Mouse (Mus musculus): Measurements from ENCODE around the gene Zfp995. TPM values are rescaled to one million over a fixed set of nuclear protein-coding genes. Genes with fewer than 3 reads are reported as not detected.
"Not testable (repeated sequence)": the region's sequence is repeated elsewhere in the genome, so short reads cannot be mapped to it uniquely, and the experiment has no call there.

The Zfp995 gene
- polyA plus RNA-seq (2015; fragmentation: Nextera tagmentation; extraction: Ambion mirVana), result 8.0 and 9.6 TPM in 2 replicates

GRCm38 (mm10) chr17:21909456-21910052 lies at the start of gene Zfp995:
Gene Zfp995, minus strand, starts transcription at chr17:21909926.
- H3K36me3 ChIP-seq (ENCODE audit: insufficient read depth, low read length); H3K9me3 ChIP-seq (replicated peaks; ENCODE audit: low read length); H3K27me3 ChIP-seq (ENCODE audit: insufficient read depth, low read length); H3K4me1 ChIP-seq (replicated peaks; ENCODE audit: insufficient read depth, low read length): not testable (repeated sequence)
- Histone ChIP-seq H3K27ac (peak within 1 kb of the TSS; percentile 50; the same call in 1 of the 2 replicates), H3K4me3 (replicated peaks; ENCODE audit: low read depth, low read length) (peak within 1 kb of the TSS; percentile 61), H3K4me2 (ENCODE audit: low read length) (peak within 1 kb of the TSS; percentile 68), H3K9ac (ENCODE audit: low read depth, low read length) (peak within 1 kb of the TSS; percentile 72)
- ATAC-seq (replicated peaks; ENCODE audit: low FRiP score, low read depth) (peak; percentile 99), DNase-seq (ENCODE audit: low spot score) (peak; percentile 82)
- peak; percentile 11; the same call in 1 of the 2 replicates for TF ChIP-seq CTCF (IDR thresholded peaks at IDR 0.05; ENCODE audit: low read depth)
- WGBS, result 1% methylated on average over 24 of the region's 24 CpGs

DNA sequence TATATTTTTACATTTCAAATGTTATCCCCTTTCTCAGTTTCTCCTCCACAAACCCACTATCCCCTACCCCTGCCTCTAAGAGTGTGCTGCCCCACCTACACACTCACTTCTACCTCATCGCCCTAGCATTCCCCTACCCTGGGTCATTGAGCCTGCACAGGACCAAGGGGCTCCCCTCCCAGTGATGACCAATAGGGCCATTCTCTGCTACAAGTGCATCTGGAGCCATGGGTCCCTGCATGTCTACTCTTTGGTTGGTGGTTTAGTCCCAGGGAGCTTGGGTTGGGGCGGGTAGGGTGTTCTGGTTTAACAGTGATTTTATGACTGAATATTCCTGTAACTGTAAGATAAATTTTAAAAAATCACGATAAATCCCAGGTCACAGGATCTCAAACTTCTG lies 687 bp downstream of the Zfp995 start:
- 12% methylated on average over 3 of the region's 3 CpGs for WGBS
- Histone ChIP-seq H3K4me3 (replicated peaks; ENCODE audit: low read depth, low read length) (peak overlapping the region; percentile 61), H3K9me3 (replicated peaks; ENCODE audit: low read length) (no peaks in the 10 kb centered on the region), H3K36me3 (ENCODE audit: insufficient read depth, low read length) (no peaks in the 10 kb centered on the region), H3K4me2 (ENCODE audit: low read length) (peak overlapping the region; percentile 68), H3K4me1 (replicated peaks; ENCODE audit: insufficient read depth, low read length) (no peaks in the 10 kb centered on the region), H3K9ac (ENCODE audit: low read depth, low read length) (peak overlapping the region; percentile 72), H3K27me3 (ENCODE audit: insufficient read depth, low read length) (no peaks in the 10 kb centered on the region), H3K27ac (peak overlapping the region; percentile 50; the same call in 1 of the 2 replicates)
- TF ChIP-seq CTCF (IDR thresholded peaks at IDR 0.05; ENCODE audit: low read depth), result no peak
- ATAC-seq (replicated peaks; ENCODE audit: low FRiP score, low read depth), result peak; percentile 68
- peak; percentile 3 for DNase-seq (ENCODE audit: low spot score)

DNA sequence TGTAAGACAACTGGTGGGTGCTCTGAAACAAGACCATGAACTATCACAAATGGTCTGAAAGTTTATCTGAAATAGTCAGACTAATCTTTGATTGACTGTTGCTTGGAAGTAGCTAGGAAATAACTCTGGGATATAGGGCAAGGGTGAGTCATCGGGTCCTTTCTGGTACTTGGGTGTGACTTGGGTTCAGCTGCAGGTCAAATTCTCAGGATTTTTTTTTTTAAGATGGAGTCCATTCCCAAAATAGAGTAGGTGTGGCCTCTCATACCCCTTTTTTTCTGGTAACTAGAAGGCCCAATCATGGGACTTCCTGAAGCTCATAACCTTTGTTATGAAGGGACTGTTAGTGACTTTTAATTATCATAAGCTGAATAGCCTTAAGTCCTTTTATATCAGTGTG lies 38.5 kb downstream of the Zfp995 start:
- 82% methylated on average over 1 of the region's 1 CpGs for WGBS
- TF ChIP-seq CTCF (IDR thresholded peaks at IDR 0.05; ENCODE audit: low read depth), result no peak

GRCm38 (mm10) chr17:21846322-21846582 lies 63.5 kb downstream of the Zfp995 start:
- H3K36me3 ChIP-seq (ENCODE audit: insufficient read depth, low read length); H3K4me1 ChIP-seq (replicated peaks; ENCODE audit: insufficient read depth, low read length); H3K4me3 ChIP-seq (replicated peaks; ENCODE audit: low read depth, low read length); H3K9ac ChIP-seq (ENCODE audit: low read depth, low read length); DNase-seq (ENCODE audit: low spot score); H3K9me3 ChIP-seq (replicated peaks; ENCODE audit: low read length); H3K4me2 ChIP-seq (ENCODE audit: low read length); H3K27ac ChIP-seq; H3K27me3 ChIP-seq (ENCODE audit: insufficient read depth, low read length): not testable (repeated sequence)
- peak; percentile 17 for ATAC-seq (replicated peaks; ENCODE audit: low FRiP score, low read depth)
- 92% methylated on average over 8 of the region's 8 CpGs for WGBS

More for the DNA sequence above, 38.5 kb downstream of the Zfp995 start:
- DNase-seq (ENCODE audit: low spot score) (no peak), ATAC-seq (replicated peaks; ENCODE audit: low FRiP score, low read depth) (no peak)
- Histone ChIP-seq H3K4me1 (replicated peaks; ENCODE audit: insufficient read depth, low read length) (no peaks in the 10 kb centered on the region), H3K4me3 (replicated peaks; ENCODE audit: low read depth, low read length) (no peak overlapping the region), H3K9me3 (replicated peaks; ENCODE audit: low read length) (no peaks in the 10 kb centered on the region), H3K27ac (no peak overlapping the region), H3K36me3 (ENCODE audit: insufficient read depth, low read length) (no peaks in the 10 kb centered on the region), H3K9ac (ENCODE audit: low read depth, low read length) (no peak overlapping the region), H3K4me2 (ENCODE audit: low read length) (no peak overlapping the region), H3K27me3 (ENCODE audit: insufficient read depth, low read length) (no peaks in the 10 kb centered on the region)

GRCm38 (mm10) chr17:21845545-21846321 lies 64.0 kb downstream of the Zfp995 start, which contains the start of gene Zfp820:
Gene Zfp820, minus strand, starts transcription at chr17:21845772.
- 2% methylated on average over 22 of the region's 22 CpGs for WGBS
- Histone ChIP-seq H3K27me3 (ENCODE audit: insufficient read depth, low read length) (no peaks in the 10 kb centered on the region), H3K4me3 (replicated peaks; ENCODE audit: low read depth, low read length) (peak within 1 kb of the TSS; percentile 68)

DNA sequence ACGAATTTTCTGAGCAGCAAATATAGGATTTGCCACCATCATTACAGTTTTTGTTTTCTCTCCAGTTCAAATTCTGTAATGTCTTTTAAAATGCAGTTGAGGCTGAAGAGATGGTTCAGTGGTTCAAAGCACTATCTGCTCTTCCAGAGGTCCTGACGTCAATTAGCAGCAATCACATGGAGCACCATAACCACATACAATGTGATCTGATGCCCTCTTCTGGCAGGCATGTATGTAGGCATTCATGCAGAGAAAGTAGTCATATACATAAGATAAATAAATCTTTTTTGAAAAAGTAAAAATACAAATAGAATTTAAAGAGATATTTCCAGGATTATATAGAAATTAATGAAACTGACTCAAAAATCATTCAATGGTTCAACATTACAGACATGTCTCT lies 71.2 kb downstream of the Zfp995 start:
- peak; percentile 35; the same call in 1 of the 2 replicates for TF ChIP-seq CTCF (IDR thresholded peaks at IDR 0.05; ENCODE audit: low read depth)
- Histone ChIP-seq H3K27me3 (ENCODE audit: insufficient read depth, low read length) (no peaks in the 10 kb centered on the region), H3K9me3 (replicated peaks; ENCODE audit: low read length) (no peaks in the 10 kb centered on the region), H3K4me3 (replicated peaks; ENCODE audit: low read depth, low read length) (no peak overlapping the region), H3K4me1 (replicated peaks; ENCODE audit: insufficient read depth, low read length) (no peaks in the 10 kb centered on the region), H3K9ac (ENCODE audit: low read depth, low read length) (no peak overlapping the region), H3K36me3 (ENCODE audit: insufficient read depth, low read length) (no peaks in the 10 kb centered on the region), H3K27ac (no peak overlapping the region), H3K4me2 (ENCODE audit: low read length) (no peak overlapping the region)
- ATAC-seq (replicated peaks; ENCODE audit: low FRiP score, low read depth) (no peak), DNase-seq (ENCODE audit: low spot score) (no peak)
- WGBS, result 54% methylated on average over 2 of the region's 2 CpGs

More at GRCm38 (mm10) chr17:21845545-21846321, 64.0 kb downstream of the Zfp995 start, which contains the start of gene Zfp820:
- H3K9me3 ChIP-seq (replicated peaks; ENCODE audit: low read length), result no peaks in the 10 kb centered on the region
- peak within 1 kb of the TSS; percentile 65 for H3K27ac ChIP-seq
- peak within 1 kb of the TSS; percentile 80 for H3K9ac ChIP-seq (ENCODE audit: low read depth, low read length)
- DNase-seq (ENCODE audit: low spot score), result peak; percentile 94
- TF ChIP-seq CTCF (IDR thresholded peaks at IDR 0.05; ENCODE audit: low read depth), result no peak
- peak; percentile 98 for ATAC-seq (replicated peaks; ENCODE audit: low FRiP score, low read depth)
- no peaks in the 10 kb centered on the region for H3K36me3 ChIP-seq (ENCODE audit: insufficient read depth, low read length)
- no peaks in the 10 kb centered on the region; the same call in 1 of the 2 replicates for H3K4me1 ChIP-seq (replicated peaks; ENCODE audit: insufficient read depth, low read length)
- peak within 1 kb of the TSS; percentile 68 for H3K4me2 ChIP-seq (ENCODE audit: low read length)

Other genes starting within 250 kb of the Zfp995 start
- 4.6 and 7.9 TPM in 2 replicates for gene Gm10226, start 218.1 kb downstream of the Zfp995 start, polyA plus RNA-seq (2015; fragmentation: Nextera tagmentation; extraction: Ambion mirVana)
- gene Zfp760, start 202.2 kb downstream of the Zfp995 start, polyA plus RNA-seq (2015; fragmentation: Nextera tagmentation; extraction: Ambion mirVana), result 10.3 and 11.0 TPM in 2 replicates
- 5.5 and 5.7 TPM in 2 replicates for gene Zfp229, start 179.1 kb downstream of the Zfp995 start, polyA plus RNA-seq (2015; fragmentation: Nextera tagmentation; extraction: Ambion mirVana)
- 5.3 and 5.8 TPM in 2 replicates for gene Zfp820, start 64.2 kb downstream of the Zfp995 start, polyA plus RNA-seq (2015; fragmentation: Nextera tagmentation; extraction: Ambion mirVana)
- 16.7 and 17.4 TPM in 2 replicates for gene Zfp942, start 52.5 kb upstream of the Zfp995 start, polyA plus RNA-seq (2015; fragmentation: Nextera tagmentation; extraction: Ambion mirVana)
- gene Zfp943, start 52.6 kb upstream of the Zfp995 start, polyA plus RNA-seq (2015; fragmentation: Nextera tagmentation; extraction: Ambion mirVana), result 16.1 and 16.4 TPM in 2 replicates

Measured in kidney, postnatal 0 days (tissue).